In genomic region chr17:34347606-34348308, GRCm38 (mm10) we compare ENCODE assay signal across 1 mouse cellular context.
TF ChIP-seq lines count a peak whose summit lies in the region.

No protein-coding gene starts in this region.

TF ChIP-seq in CH12.LX, 34 proteins besides CTCF, POLR2A, EP300 and RAD21 (continued from another document):
- TF ChIP-seq SMC3 (IDR thresholded peaks at IDR 0.05; ENCODE audit: low read depth, low read length) (no peak; the same call in 1 of the 2 replicates), KAT2A (IDR thresholded peaks at IDR 0.05; ENCODE audit: insufficient replicate concordance, low read length) (no peak)
